Mouse (Mus musculus): ENCODE measurements around the gene Zfpm1.
A peak's percentile ranks its signal among the peaks of the same experiment; 100 is the strongest.

Zfpm1 gene

DNA sequence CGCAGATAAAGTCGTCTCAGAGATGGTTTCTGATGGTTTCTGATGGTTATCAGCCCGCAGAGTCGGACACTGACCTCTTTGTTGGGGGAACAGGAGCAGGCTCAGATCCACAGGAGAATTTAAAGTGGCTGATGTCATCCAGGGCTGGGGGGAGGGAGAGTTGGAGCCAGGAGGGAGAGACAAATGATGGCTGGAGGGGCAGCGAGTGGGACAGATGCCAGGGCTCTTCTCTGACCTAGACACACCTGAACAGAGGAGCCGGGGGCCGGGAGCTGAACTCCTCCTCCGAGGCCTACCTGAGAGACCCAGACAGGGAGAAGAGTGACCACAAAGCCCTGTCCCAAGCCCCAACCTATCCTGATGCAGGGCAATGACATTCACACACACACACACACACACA, 47.1 kb downstream of the Zfpm1 start:
- DNase-seq, result peak; percentile 11 to 38

DNA sequence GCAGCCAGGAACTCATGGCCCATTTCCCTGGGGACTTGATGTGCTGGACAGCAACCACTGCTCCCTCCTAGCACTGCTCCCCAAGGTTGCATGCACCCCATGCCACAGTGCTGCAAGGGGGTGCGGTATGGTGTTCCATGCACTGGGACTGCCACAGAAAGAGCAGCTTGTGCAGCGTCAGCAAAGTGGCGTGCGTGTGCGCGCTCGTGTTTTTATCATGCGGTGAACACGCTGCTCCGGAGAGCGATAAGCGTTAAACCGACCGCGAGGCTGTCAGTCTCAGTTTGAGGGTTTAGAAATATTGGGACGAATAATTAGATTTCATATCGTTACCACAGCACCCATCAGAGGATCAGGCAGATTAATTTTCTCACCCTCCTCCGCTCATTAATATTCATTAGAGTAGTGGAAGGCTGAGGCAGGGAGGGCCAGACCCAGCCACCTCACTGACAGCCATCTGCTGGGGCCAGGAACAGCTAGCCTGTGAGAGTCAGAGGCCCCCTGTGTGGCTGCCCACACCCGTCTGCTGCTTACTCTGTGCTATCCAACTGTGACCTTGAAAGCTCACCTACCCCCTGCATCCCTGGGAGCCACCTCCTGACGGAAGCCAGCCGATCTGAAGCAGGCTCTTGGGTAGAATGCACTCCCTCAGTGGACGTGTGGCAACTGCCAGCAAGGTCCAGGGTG, 47.8 kb downstream of the Zfpm1 start:
- DNase-seq, result peak in 1 of 2 experiments; percentile 22

- no peak for DNase-seq
These were observed 48.6 kb downstream of the Zfpm1 start for GRCm38 (mm10) chr8:122330446-122331133.

DNA sequence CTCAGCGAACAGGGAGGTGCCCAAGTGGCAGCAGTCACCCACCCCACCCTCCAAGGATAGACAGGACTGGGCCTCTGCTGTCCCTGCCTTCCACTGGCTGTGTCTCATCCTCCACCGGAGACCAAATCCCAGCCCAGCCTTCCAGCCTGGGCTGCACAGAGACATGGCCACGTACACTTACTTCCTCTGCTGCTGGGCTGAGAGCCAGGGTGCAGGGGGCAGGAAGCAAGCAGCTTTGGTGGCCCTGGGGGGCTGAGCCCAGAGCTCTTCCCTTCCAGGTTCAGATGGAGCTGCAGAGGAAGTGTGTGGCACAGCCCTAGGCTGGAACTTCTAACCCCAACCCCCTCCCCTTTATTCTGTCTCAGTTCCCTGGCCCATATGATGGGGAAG, 49.2 kb downstream of the Zfpm1 start:
- DNase-seq, result peak in 1 of 2 experiments; percentile 11

- peak; percentile 91 to 94 for DNase-seq
These were observed 51.0 kb downstream of the Zfpm1 start for GRCm38 (mm10) chr8:122332753-122333506.

GRCm38 (mm10) chr8:122333531-122333930, 51.6 kb downstream of the Zfpm1 start:
- DNase-seq, result peak in 1 of 2 experiments; percentile 26

- DNase-seq, result peak in 1 of 2 experiments; percentile 36
These were observed 53.0 kb downstream of the Zfpm1 start for GRCm38 (mm10) chr8:122334791-122335490.

GRCm38 (mm10) chr8:122335638-122336250, 53.8 kb downstream of the Zfpm1 start:
- DNase-seq, result peak in 1 of 2 experiments; percentile 49

DNA sequence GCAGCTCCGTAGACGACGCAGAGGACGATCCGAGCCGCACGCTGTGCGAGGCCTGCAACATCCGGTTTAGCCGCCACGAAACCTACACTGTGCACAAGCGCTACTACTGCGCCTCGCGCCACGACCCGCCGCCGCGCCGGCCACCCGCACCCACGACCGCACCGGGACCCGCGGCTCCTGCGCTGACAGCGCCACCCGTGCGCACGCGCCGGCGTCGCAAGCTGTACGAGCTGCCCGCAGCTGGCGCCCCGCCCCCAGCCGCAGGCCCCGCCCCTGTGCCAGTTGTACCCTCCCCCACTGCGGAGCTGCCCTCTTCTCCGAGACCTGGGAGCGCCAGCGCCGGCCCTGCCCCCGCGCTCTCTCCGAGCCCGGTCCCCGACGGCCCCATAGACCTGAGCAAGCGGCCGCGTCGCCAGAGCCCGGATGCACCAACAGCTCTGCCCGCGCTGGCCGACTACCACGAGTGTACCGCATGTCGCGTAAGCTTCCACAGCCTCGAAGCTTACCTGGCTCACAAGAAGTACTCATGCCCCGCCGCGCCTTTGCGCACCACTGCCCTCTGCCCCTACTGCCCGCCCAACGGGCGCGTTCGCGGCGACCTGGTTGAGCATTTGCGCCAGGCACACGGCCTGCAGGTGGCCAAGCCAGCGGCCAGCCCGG, 54.4 kb downstream of the Zfpm1 start:
- peak; percentile 54 to 72 for DNase-seq

- peak; percentile 15 to 36 for DNase-seq
These were observed 56.9 kb downstream of the Zfpm1 start for GRCm38 (mm10) chr8:122338852-122339251.

DNA sequence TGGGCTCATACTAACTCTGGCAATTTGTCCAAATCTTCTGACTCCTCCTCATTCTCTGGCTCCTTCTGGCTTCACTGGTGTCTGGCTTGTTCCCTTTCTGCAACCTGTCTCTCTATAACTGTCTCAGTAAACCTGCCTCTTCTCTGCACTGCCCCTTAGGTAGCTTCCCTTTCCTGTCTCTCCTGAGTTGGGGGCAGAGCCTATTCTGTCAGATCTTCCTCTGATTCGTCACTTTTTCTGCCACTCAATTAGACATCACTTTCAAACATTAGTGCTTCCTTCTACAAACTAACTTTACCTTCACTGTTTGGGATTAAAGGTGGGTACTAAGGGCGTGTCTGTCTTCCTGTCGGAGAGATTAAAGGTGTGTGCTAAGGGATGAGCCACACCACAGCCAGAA, 58.8 kb downstream of the Zfpm1 start:
- no peak for DNase-seq

DNA sequence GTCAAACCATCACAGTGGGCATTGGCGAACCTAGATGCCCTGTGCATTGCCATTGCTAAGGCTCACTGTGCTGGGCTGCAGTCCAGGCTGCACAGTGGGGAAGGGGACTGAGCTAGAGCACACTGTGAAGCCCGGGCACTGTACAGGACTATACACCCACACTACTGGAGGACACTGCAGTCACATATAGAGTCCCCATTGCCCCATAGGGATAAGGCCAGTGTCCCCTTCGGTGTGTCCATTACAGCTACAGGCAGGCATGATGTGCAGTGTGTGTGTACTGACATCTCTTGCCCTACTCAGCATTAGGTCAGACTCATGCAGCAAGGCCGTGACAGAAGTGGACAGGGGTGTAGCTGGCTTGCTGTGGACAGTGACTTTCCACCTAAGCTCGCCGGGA, 59.8 kb downstream of the Zfpm1 start:
- no peak for DNase-seq

DNA sequence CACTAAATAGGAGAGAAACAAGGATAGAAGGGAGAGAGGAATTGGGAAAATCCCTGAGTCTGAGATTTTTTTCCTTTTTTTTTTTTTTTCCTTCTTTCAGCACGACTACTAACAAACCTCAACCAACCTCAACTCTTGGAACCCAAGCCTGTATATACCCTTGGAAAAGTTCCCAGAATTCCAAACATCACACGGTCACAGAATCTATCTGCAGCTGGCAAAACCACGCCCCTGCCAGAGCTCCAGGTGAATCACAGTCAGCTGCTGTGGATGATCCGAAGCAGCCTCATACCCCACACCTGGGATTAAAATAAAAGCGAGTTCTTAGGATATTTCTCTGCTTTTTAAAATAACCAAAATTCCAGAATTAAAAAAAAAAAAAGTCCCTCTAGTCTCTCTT, 60.4 kb downstream of the Zfpm1 start:
- no peak for DNase-seq

DNA sequence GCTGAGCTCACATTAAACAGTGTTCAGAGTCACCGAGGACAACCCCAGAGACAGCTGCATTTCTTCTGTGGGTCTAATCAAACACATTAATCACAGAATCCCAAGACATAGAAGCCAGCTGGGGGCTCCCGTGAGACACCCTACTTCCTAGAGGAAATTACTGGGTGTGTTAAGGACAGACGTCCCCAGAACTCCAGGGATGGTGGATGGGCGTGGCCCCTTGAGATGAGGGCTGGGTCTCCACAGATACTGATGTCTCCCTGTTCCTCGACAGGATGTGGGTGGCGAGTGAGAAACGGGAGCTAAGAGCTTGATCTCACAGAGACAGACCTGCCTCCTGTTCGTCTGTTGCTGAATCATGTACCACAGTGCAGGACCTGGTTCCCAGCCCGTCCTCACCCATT, 60.9 kb downstream of the Zfpm1 start:
- DNase-seq, result peak in 1 of 2 experiments; percentile 38

- DNase-seq, result peak; percentile 47 to 51
These were observed 61.4 kb downstream of the Zfpm1 start for GRCm38 (mm10) chr8:122343341-122343740.

DNA sequence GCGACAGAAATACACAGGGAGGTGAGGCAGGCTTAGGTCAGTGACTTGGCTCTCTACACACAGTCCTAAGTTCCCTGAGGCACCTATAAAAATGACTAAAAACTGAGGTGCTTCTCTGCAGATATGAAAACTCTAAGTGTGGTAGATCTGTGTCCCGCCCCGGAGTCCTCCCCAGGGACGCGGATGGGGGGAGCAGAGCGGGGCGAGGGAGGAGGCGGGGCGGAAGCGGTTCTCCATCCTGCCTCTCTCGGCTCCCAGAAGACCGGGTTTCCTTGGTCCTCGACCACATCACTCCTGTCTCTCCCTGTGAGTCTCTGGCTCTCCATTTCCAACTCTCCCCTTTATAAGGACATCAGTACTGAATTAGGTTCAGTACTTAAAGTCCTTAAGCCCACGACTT, 61.8 kb downstream of the Zfpm1 start:
- peak; percentile 57 to 71 for DNase-seq

GRCm38 (mm10) chr8:122344219-122344618, 62.3 kb downstream of the Zfpm1 start:
- DNase-seq, result peak; percentile 41 to 54

GRCm38 (mm10) chr8:122345181-122346095, 63.5 kb downstream of the Zfpm1 start:
- no peak for DNase-seq

DNA sequence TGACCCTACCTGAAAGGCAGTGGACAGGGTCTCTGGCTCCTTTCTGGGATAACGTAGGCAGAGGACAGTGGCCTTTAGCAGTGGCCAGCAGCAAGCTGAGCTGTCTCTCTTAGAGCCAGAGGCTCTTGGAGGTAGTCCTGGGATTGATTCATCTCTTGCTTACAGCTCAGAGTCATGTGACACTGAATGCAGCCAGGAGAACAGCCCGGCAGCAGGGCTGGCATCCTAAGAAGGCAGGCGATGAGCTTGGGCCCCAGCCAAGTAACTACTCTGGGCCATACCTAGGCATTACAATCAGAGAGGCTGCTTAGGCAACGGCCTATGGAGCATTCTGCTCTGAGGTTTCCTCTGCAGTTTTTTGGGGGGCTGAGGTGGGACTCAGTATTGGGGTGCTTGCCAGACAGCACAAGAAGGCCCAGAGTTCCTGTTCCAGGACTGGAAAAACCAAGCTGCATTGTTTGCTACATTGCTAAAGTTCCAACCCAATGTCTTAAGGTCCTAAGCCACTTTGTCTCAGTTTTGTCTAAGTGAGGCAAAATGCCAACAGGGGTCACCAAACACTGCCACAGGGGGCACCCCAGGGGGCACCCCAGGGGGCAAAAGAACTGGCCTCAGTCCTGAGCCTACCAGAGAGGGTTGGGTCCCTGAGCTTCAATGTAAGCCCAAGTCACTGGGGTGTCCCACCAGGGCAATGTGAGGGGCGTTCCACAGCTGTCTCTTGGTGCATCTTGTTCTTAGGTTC, 66.0 kb downstream of the Zfpm1 start:
- peak; percentile 86 to 95 for DNase-seq
